Comparison of ENCODE assay signal across 13 mouse cellular contexts in genomic region chr2:9352190-9352589, GRCm38 (mm10).
A peak's percentile ranks its signal among the peaks of the same experiment; 100 is the strongest.
DNase-seq lines count a peak whose midpoint lies in the region; ATAC-seq lines count a peak whose summit lies in the region.
"Had no signal": no experiment of that assay in that cellular context is flagged by ENCODE, and none has a peak within 500 bp of the region (broad histone marks: within the 10 kb centered on the region; RNA-seq: fewer than 3 reads in every experiment).

No protein-coding gene starts in this region.

- peak; percentile 59; the same call in 1 of the 2 replicates for ATAC-seq in embryonic facial prominence, embryonic 11.5 days (replicated peaks; ENCODE audit: insufficient number of reproducible peaks, low FRiP score, low TSS enrichment, low read depth)
- ATAC-seq: inflammation-experienced regulatory T-cells, adult 6 months had no signal

- H3K36me3 ChIP-seq in embryonic facial prominence, embryonic 11.5 days (replicated peaks; ENCODE audit: control insufficient read depth, insufficient read depth, low read depth, low read length): no peaks in the 10 kb centered on the region
- H3K36me3 ChIP-seq: heart, embryonic 12.5 days had no signal

- H3K27ac ChIP-seq in embryonic facial prominence, embryonic 11.5 days (replicated peaks; ENCODE audit: low read depth, low read length): no peak overlapping the region

- 16% methylated on average over 7 of the region's 7 CpGs for WGBS in embryonic facial prominence, embryonic 11.5 days

- H3K4me3 ChIP-seq in embryonic facial prominence, embryonic 11.5 days (ENCODE audit: low read depth, low read length): no peak overlapping the region
- H3K4me3 ChIP-seq: heart, embryonic 12.5 days had no signal

- H3K4me1 ChIP-seq in embryonic facial prominence, embryonic 11.5 days (ENCODE audit: control insufficient read depth, insufficient read depth, low read length): no peaks in the 10 kb centered on the region
- H3K4me1 ChIP-seq: heart, embryonic 12.5 days had no signal

- no peaks in the 10 kb centered on the region for H3K27me3 ChIP-seq in embryonic facial prominence, embryonic 11.5 days (ENCODE audit: control insufficient read depth, insufficient read depth, low read length)
- H3K27me3 ChIP-seq: heart, embryonic 12.5 days had no signal

- H3K9ac ChIP-seq in embryonic facial prominence, embryonic 11.5 days (replicated peaks; ENCODE audit: low read length): no peak overlapping the region
- H3K9ac ChIP-seq: heart, embryonic 12.5 days had no signal

- no peaks in the 10 kb centered on the region for H3K9me3 ChIP-seq in embryonic facial prominence, embryonic 11.5 days (replicated peaks; ENCODE audit: control insufficient read depth, low read length)
- H3K9me3 ChIP-seq: heart, embryonic 12.5 days had no signal

- H3K4me2 ChIP-seq in embryonic facial prominence, embryonic 11.5 days (ENCODE audit: low read depth, low read length): no peak overlapping the region
- H3K4me2 ChIP-seq: heart, embryonic 12.5 days; liver, embryonic 11.5 days had no signal

- DNase-seq in layer of hippocampus, postnatal 10 days (ENCODE audit: low spot score in 2 of 2): peak; percentile 26 to 28
- DNase-seq in layer of hippocampus, adult 11-12 months (ENCODE audit: low spot score): no peak
- DNase-seq in embryo, embryonic 10.5 days (ENCODE audit: low spot score): peak; percentile 39
- DNase-seq in embryonic facial prominence, embryonic 11.5 days (ENCODE audit: low spot score): peak; percentile 70
- peak; percentile 20 for DNase-seq in mesoderm, embryonic 11.5 days (ENCODE audit: low read depth, low spot score)
- DNase-seq in adrenal gland, postnatal 14 days: no peak
- DNase-seq in MN1 (ENCODE audit: low spot score): no peak
- DNase-seq: cerebellum, postnatal 25 days; lung, postnatal 36 days; thymus, postnatal 25 days had no signal

Comparison
In these comparisons a context has a peak if more than half of its experiments do, and no peak if none do; other contexts are left out.
1. DNase-seq: peak in layer of hippocampus, postnatal 10 days (2 of 2), embryo, embryonic 10.5 days (single experiment), embryonic facial prominence, embryonic 11.5 days (single experiment) and mesoderm, embryonic 11.5 days (single experiment); none in layer of hippocampus, adult 11-12 months (single experiment), adrenal gland, postnatal 14 days (single experiment) and MN1 (single experiment).